Mouse (Mus musculus) spleen, adult 18-20 months (tissue): Measurements from ENCODE around the gene Brd3.
A peak's percentile ranks its signal among the peaks of the same experiment; 100 is the strongest.

ENCODE experiments used
- DNase-seq, 2 experiments: peaks; one replicate each; pipeline ENCODE4 v3.0.0; 2022; ENCODE audit warnings: mixed read lengths in 2 of 2

Gene Brd3

GRCm38 (mm10) chr2:27469991-27470355 lies 37.5 kb downstream of the Brd3 start:
- DNase-seq: no peak

- DNase-seq: peak; percentile 28 to 39
Observed at GRCm38 (mm10) chr2:27469292-27469990, 38.0 kb downstream of the Brd3 start.

GRCm38 (mm10) chr2:27462901-27463300 lies 44.6 kb downstream of the Brd3 start:
- no peak for DNase-seq

- no peak for DNase-seq
Observed at GRCm38 (mm10) chr2:27461881-27462660, 45.4 kb downstream of the Brd3 start.

- no peak for DNase-seq
Observed at GRCm38 (mm10) chr2:27460651-27461050, 46.8 kb downstream of the Brd3 start.

- no peak for DNase-seq
Observed at GRCm38 (mm10) chr2:27460163-27460562, 47.3 kb downstream of the Brd3 start.

GRCm38 (mm10) chr2:27459735-27460134 lies 47.7 kb downstream of the Brd3 start:
- no peak for DNase-seq

- no peak for DNase-seq
Observed at GRCm38 (mm10) chr2:27450226-27450625, 57.2 kb downstream of the Brd3 start.

GRCm38 (mm10) chr2:27447782-27448181 lies 59.7 kb downstream of the Brd3 start:
- DNase-seq: no peak

GRCm38 (mm10) chr2:27446812-27447211 lies 60.6 kb downstream of the Brd3 start:
- no peak for DNase-seq

- no peak for DNase-seq
Observed at GRCm38 (mm10) chr2:27445910-27446309, 61.6 kb downstream of the Brd3 start.

- DNase-seq: no peak
Observed at GRCm38 (mm10) chr2:27443450-27443708, 64.1 kb downstream of the Brd3 start.

- no peak for DNase-seq
Observed at GRCm38 (mm10) chr2:27442708-27443449, 64.6 kb downstream of the Brd3 start.

- DNase-seq: peak; percentile 66 to 70
Observed at GRCm38 (mm10) chr2:27441767-27442707, 65.4 kb downstream of the Brd3 start, which contains the start of gene Brd3os. Gene Brd3os, plus strand, starts transcription at chr2:27442324.

- peak in 1 of 2 experiments; percentile 29 for DNase-seq
Observed at GRCm38 (mm10) chr2:27438281-27438680, 69.2 kb downstream of the Brd3 start.

- no peak for DNase-seq
Observed at GRCm38 (mm10) chr2:27437876-27438275, 69.6 kb downstream of the Brd3 start.

GRCm38 (mm10) chr2:27432599-27432998 lies 74.9 kb downstream of the Brd3 start:
- no peak for DNase-seq

- DNase-seq: no peak
Observed at GRCm38 (mm10) chr2:27430621-27431020, 76.8 kb downstream of the Brd3 start.

- DNase-seq: peak; percentile 72 to 85
Observed at GRCm38 (mm10) chr2:27428071-27428470, 79.4 kb downstream of the Brd3 start.

GRCm38 (mm10) chr2:27426855-27427457 lies 80.5 kb downstream of the Brd3 start, which contains the start of gene Vav2:
Gene Vav2, minus strand, starts transcription at chr2:27427033.
- peak; percentile 93 to 94 for DNase-seq

GRCm38 (mm10) chr2:27426406-27426854 lies 81.0 kb downstream of the Brd3 start:
- peak in 1 of 2 experiments; percentile 54 for DNase-seq
